Mouse (Mus musculus) lung, embryonic 15.5 days (tissue): ENCODE measurements around the gene Nthl1. TPM values are rescaled to one million over a fixed set of nuclear protein-coding genes. Genes with fewer than 3 reads are reported as not detected.
"Not testable (repeated sequence)": the region's sequence is repeated elsewhere in the genome, so short reads cannot be mapped to it uniquely, and the experiment has no call there.

Experiments
- ATAC-seq: fragments of 200-750 bp; cut with Nextera tagmentation; 2 replicates; pipeline ENCODE4 v1.8.0; 2017; ENCODE audit warnings: moderate number of reproducible peaks, borderline replicate concordance; ENCODE audit not compliant: low FRiP score, low TSS enrichment; ENCODE audit errors: extremely low read depth
- H3K27ac ChIP-seq: fragments of 300-500 bp; sonication (generic); 2 replicates; pipeline ENCODE4 v1.5.1; 2015; ENCODE audit warnings: moderate library complexity, mild to moderate bottlenecking, inconsistent platforms
- H3K27me3 ChIP-seq: fragments of 300-500 bp; sonication (generic); 2 replicates; pipeline ENCODE4 v1.6.1; 2015; ENCODE audit warnings: inconsistent platforms
- H3K36me3 ChIP-seq: fragments of 300-500 bp; sonication (generic); 2 replicates; pipeline ENCODE4 v1.6.1; 2015; ENCODE audit warnings: inconsistent platforms
- H3K4me1 ChIP-seq: fragments of 300-500 bp; sonication (generic); 2 replicates; pipeline ENCODE4 v1.6.1; 2015; ENCODE audit warnings: inconsistent platforms
- H3K4me2 ChIP-seq: fragments of 300-500 bp; sonication (generic); 2 replicates; pipeline ENCODE4 v1.6.1; 2015; ENCODE audit warnings: inconsistent platforms, mild to moderate bottlenecking, moderate library complexity
- H3K4me3 ChIP-seq: fragments of 300-500 bp; sonication (generic); 2 replicates; pipeline ENCODE4 v1.5.1; 2015; ENCODE audit warnings: mild to moderate bottlenecking, inconsistent platforms
- H3K9ac ChIP-seq: fragments of 300-500 bp; sonication (generic); 2 replicates; pipeline ENCODE4 v1.6.1; 2015; ENCODE audit warnings: inconsistent platforms
- H3K9me3 ChIP-seq: fragments of 300-500 bp; sonication (generic); 2 replicates; pipeline ENCODE4 v1.6.1; 2016; ENCODE audit warnings: inconsistent platforms
- WGBS: fragments of 180-500 bp; shearing (Covaris S2); methylation state at CpG from one replicate; pipeline ENCODE4 v1.1.7; 2015; 5-methylcytosine and 5-hydroxymethylcytosine counted together
- polyA plus RNA-seq: library from polyadenylated mRNA; unstranded; fragments of >200 nt; fragmentation: Nextera tagmentation; extraction: Ambion mirVana; gene quantifications from 2 replicates; pipeline ENCODE4 v1.2.1, GENCODE M21; 2015

Gene Nthl1
- polyA plus RNA-seq, 1 experiment from 2014 or later: 19.6 TPM

DNA sequence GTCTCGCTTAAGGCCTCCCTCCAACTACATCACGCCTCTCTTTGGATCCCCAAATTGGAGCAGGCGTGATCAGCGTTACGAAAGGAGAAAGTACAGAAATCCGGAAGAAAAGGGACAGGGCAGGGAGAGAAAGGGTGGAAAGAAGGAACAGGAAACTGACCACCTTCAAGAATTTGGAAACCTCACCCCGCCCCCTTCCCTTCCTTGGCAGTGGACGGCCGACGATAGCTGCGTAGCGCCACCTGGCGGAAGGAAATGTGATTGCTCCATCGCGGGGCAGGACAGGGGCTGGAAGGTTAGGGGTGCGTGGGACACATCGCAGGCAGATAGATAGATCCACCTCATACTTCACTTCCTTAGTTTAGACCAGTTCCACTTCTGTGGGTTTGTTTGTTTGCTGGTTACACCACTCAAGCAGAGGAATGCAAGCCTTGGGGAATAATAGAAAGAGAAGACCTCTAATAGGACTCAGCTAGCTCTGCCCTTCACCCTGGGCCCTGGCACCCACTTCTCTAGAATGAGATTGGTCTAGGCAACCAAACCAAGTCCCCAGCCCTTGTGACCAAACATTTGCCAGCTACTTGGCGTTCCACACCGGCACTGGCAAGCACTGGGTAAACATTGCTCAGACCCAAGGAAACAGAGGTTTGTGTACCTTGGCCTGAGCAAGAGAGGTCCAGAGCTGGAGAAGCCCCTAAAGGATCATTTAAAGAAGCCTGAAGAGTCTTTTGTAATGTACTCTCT lies 21.7 kb downstream of the Nthl1 start:
- WGBS: 4% methylated on average over 19 of the region's 19 CpGs
- peak overlapping the region; percentile 90 for H3K27ac ChIP-seq
- H3K4me1 ChIP-seq: peaks cover 37% of the 10 kb centered on the region
- peak overlapping the region; percentile 50 for H3K9ac ChIP-seq
- H3K9me3 ChIP-seq: no peaks in the 10 kb centered on the region
- peak overlapping the region; percentile 66 for H3K4me2 ChIP-seq
- peaks cover 32% of the 10 kb centered on the region for H3K27me3 ChIP-seq
- H3K4me3 ChIP-seq: peak overlapping the region; percentile 35
- peak; percentile 50 for ATAC-seq
- no peaks in the 10 kb centered on the region for H3K36me3 ChIP-seq

DNA sequence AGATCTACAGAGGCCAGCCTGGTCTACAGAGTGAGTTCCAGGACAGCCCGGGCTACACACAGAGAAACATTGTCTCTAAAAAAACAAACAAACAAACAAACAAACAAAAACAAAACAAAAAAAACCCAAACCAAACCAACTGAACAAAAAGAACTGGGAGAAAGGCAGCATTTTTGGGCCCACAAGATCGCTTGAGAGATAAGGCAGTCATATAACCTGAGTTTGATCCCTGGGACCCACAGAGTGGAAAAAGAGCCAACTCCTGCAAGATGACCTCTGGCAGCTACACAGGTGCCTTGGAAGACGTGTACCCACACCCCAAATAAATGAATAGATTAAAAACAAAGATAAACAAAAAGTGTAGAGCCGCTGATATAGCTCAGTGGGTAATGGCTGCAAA lies 22.5 kb downstream of the Nthl1 start:
- peaks cover 31% of the 10 kb centered on the region for H3K4me1 ChIP-seq
- 50% methylated on average over 4 of the region's 4 CpGs for WGBS

DNA sequence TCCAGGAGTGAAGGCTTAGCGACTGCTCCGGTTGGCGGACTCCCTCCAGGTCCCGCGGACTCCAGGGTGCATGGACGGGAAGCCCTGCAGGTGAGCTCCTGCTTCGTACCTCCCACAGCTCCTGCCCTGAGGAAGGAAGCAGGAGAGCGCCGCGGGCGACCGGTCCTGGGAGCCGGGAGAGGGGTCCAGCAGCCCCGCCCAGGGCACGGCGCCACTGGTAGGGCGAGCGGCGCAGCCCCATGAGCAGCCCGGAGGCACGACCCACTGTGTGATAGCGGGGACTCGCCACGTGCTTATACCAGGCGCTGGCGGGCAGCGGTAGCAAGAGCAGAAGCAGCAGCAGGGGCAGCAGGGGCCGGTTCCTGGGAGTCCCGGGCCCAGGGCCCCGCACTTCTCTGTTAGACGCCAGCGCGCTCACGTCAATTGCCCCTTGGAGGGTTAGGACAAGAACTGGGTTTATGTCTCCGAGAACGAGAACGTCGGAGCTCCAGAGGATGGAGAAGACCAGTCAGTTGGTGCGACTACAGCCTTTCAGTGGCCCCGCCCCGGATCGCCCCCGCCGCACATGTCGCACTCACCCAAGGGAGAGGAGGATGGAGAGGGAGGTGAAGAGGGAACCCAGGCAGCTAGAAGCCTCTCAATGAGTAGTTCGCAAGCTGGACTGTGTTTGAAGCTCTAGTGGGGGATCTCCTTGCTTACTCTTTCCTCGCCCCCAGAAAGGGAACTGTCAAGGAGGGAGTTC lies 25.7 kb downstream of the Nthl1 start, which contains the start of gene Npw:
TSS of gene Npw (minus strand) at position 441 of the 742 bp plus-strand sequence.
- no peaks in the 10 kb centered on the region for H3K9me3 ChIP-seq
- H3K4me2 ChIP-seq: peak within 1 kb of the TSS; percentile 89
- H3K9ac ChIP-seq: peak within 1 kb of the TSS; percentile 39
- peak within 1 kb of the TSS; percentile 45 for H3K4me3 ChIP-seq
- ATAC-seq: peak; percentile 46; the same call in 1 of the 2 replicates
- 3% methylated on average over 47 of the region's 47 CpGs for WGBS
- peaks cover 26% of the 10 kb centered on the region for H3K4me1 ChIP-seq
- H3K27ac ChIP-seq: no peak within 1 kb of the TSS
- H3K36me3 ChIP-seq: no peaks in the 10 kb centered on the region
- peaks cover 51% of the 10 kb centered on the region for H3K27me3 ChIP-seq

More for the DNA sequence above, 22.5 kb downstream of the Nthl1 start:
- no peak overlapping the region for H3K27ac ChIP-seq
- no peak overlapping the region for H3K9ac ChIP-seq
- H3K9me3 ChIP-seq: no peaks in the 10 kb centered on the region
- no peaks in the 10 kb centered on the region for H3K36me3 ChIP-seq
- H3K4me3 ChIP-seq: no peak overlapping the region
- H3K4me2 ChIP-seq: no peak overlapping the region
- H3K27me3 ChIP-seq: peaks cover 39% of the 10 kb centered on the region
- ATAC-seq: no peak

DNA sequence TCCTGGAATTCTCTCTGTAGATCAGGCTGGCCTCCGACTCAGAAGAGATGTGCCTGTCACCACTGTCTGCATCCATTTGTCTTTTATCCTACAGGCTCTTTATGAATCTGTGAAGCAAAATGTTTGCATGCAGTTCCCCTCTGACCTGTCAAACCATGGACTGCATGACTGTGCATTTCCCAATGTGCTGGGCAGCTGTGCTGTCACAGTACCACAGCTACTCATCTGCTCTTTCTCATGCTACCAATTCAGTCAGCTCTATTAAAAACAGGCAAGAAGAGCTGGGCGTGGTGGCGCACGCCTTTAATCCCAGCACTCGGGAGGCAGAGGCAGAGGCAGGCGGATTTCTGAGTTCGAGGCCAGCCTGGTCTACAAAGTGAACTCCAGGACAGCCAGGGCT lies 34.5 kb downstream of the Nthl1 start:
- not testable (repeated sequence) for H3K9me3 ChIP-seq, H3K4me2 ChIP-seq, ATAC-seq, H3K4me3 ChIP-seq, H3K27me3 ChIP-seq, H3K27ac ChIP-seq, H3K36me3 ChIP-seq, H3K9ac ChIP-seq
- peaks cover 27% of the 10 kb centered on the region for H3K4me1 ChIP-seq
- WGBS: 68% methylated on average over 7 of the region's 7 CpGs

DNA sequence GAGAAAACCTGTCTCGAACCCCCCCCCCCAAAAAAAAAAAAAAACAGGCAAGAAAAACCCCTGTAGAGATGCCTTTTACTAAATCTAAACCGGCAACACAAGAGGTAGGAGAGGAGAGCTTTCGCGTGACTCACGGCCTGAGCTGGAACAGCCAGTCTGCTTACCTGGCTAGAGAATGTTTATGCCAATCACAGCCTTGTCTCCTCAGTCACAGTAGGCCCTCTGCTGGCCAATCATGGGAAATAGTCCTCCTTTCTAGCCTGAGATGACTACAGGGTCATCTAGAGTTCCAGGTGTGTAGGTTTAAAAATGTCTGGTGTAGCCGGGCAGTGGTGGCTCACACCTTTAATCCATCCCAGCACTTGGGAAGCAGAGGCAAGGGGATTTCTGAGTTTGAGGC lies 34.9 kb downstream of the Nthl1 start:
- Histone ChIP-seq H3K36me3 (no peaks in the 10 kb centered on the region), H3K27me3 (no peaks in the 10 kb centered on the region), H3K9me3 (no peaks in the 10 kb centered on the region), H3K9ac (no peak overlapping the region), H3K27ac (no peak overlapping the region), H3K4me1 (peaks cover 31% of the 10 kb centered on the region), H3K4me2 (no peak overlapping the region), H3K4me3 (no peak overlapping the region)
- no peak for ATAC-seq
- WGBS: 20% methylated on average over 6 of the region's 6 CpGs

GRCm38 (mm10) chr17:24669214-24669544 lies 36.7 kb downstream of the Nthl1 start:
- not testable (repeated sequence) for H3K27me3 ChIP-seq, H3K36me3 ChIP-seq, H3K9me3 ChIP-seq
- 9% methylated on average over 15 of the region's 15 CpGs for WGBS
- peak overlapping the region; percentile 78 for H3K4me2 ChIP-seq
- H3K4me3 ChIP-seq: peak overlapping the region; percentile 70
- peak overlapping the region; percentile 96 for H3K9ac ChIP-seq
- peak overlapping the region; percentile 65 for H3K27ac ChIP-seq
- peak; percentile 10; the same call in 1 of the 2 replicates for ATAC-seq
- H3K4me1 ChIP-seq: peaks cover 32% of the 10 kb centered on the region

DNA sequence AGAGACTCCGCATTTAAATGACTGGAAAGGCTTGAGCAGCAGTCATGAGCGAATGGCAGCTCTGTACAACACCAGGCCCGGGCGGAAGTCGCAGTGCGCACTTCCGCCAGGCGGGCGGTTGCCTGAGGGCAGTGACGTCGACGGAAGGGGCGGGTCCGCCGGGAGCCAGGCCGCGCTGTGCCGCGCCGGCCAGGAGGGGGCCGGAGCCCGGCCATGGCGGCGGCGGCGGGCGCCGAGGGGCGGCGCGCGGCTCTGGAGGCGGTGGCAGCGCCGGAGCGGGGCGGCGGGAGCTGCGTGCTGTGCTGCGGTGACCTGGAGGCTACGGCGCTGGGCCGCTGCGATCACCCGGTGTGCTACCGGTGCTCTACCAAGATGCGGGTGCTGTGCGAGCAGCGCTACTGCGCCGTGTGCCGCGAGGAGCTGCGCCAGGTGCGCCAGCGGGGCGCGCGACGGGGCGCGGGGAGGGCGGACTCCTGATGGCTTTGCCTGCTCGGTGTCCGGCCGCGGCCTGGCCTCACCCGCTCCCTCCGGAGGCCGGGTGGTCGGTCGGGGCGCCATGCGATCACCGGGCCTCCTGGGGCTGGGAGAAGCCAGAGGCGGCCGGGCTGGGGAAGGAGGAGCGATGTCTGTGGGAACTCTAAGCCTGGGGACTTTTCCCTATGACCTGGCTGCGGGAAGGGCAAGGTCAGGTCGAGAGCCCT lies 37.2 kb downstream of the Nthl1 start, which contains the start of gene Zfp598:
TSS of gene Zfp598 (plus strand) at position 143 of the 701 bp plus-strand sequence.
- no peaks in the 10 kb centered on the region for H3K27me3 ChIP-seq
- peak; percentile 98 for ATAC-seq
- peak within 1 kb of the TSS; percentile 70 for H3K4me3 ChIP-seq
- peak within 1 kb of the TSS; percentile 75 for H3K27ac ChIP-seq
- peak within 1 kb of the TSS; percentile 96 for H3K9ac ChIP-seq
- H3K4me1 ChIP-seq: peaks cover 32% of the 10 kb centered on the region
- WGBS: under 1% methylated on average over 80 of the region's 80 CpGs
- H3K4me2 ChIP-seq: peak within 1 kb of the TSS; percentile 78
- H3K36me3 ChIP-seq: no peaks in the 10 kb centered on the region
- no peaks in the 10 kb centered on the region for H3K9me3 ChIP-seq

GRCm38 (mm10) chr17:24670246-24670844 lies 37.9 kb downstream of the Nthl1 start:
- Histone ChIP-seq H3K27ac (peak overlapping the region; percentile 75; the same call in 1 of the 2 replicates), H3K9ac (peak overlapping the region; percentile 96), H3K4me1 (peaks cover 32% of the 10 kb centered on the region), H3K4me2 (peak overlapping the region; percentile 78), H3K4me3 (peak overlapping the region; percentile 70), H3K36me3 (no peaks in the 10 kb centered on the region), H3K9me3 (no peaks in the 10 kb centered on the region), H3K27me3 (no peaks in the 10 kb centered on the region)
- WGBS: 5% methylated on average over 8 of the region's 8 CpGs
- no peak for ATAC-seq

- Histone ChIP-seq H3K27ac (no peak overlapping the region), H3K9me3 (no peaks in the 10 kb centered on the region), H3K9ac (peak overlapping the region; percentile 30; the same call in 1 of the 2 replicates), H3K4me3 (peak overlapping the region; percentile 70), H3K27me3 (no peaks in the 10 kb centered on the region), H3K4me1 (peaks cover 32% of the 10 kb centered on the region), H3K4me2 (peak overlapping the region; percentile 78), H3K36me3 (0 out of 2 replicates have a peak, but pooled peaks cover under 1% of the 10 kb centered on the region)
- ATAC-seq: no peak
- 52% methylated on average over 5 of the region's 5 CpGs for WGBS
These were observed 38.9 kb downstream of the Nthl1 start for GRCm38 (mm10) chr17:24671346-24671745.

DNA sequence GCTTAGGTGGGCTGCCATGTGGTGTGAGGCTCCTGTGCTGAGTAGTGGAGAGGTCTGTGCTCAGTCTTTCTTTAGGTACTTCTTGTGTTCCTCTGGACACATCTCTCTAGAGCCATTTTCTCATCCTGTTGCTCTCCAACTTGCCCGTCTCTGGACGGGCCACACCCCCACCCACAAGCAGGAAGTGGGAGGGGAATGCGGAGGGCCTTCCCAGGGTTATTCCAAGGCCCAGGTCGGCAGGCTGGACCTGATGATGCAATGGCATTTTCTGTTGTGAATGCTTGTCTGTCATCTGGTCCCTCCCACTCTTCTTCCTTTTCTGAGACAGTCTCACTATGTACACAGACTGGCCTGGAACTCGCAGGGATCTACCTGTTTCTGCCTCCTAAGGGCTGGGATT lies 39.7 kb downstream of the Nthl1 start:
- Histone ChIP-seq H3K4me3 (peak overlapping the region; percentile 70; the same call in 1 of the 2 replicates), H3K4me1 (peaks cover 32% of the 10 kb centered on the region), H3K4me2 (peak overlapping the region; percentile 78), H3K36me3 (peaks cover 8% of the 10 kb centered on the region), H3K9ac (0 out of 2 replicates have a peak overlapping the region, but pooled peaks have one; percentile 30), H3K9me3 (no peaks in the 10 kb centered on the region), H3K27me3 (no peaks in the 10 kb centered on the region), H3K27ac (0 out of 2 replicates have a peak overlapping the region, but pooled peaks have one; percentile 5)
- 6% methylated on average over 5 of the region's 5 CpGs for WGBS
- ATAC-seq: no peak

DNA sequence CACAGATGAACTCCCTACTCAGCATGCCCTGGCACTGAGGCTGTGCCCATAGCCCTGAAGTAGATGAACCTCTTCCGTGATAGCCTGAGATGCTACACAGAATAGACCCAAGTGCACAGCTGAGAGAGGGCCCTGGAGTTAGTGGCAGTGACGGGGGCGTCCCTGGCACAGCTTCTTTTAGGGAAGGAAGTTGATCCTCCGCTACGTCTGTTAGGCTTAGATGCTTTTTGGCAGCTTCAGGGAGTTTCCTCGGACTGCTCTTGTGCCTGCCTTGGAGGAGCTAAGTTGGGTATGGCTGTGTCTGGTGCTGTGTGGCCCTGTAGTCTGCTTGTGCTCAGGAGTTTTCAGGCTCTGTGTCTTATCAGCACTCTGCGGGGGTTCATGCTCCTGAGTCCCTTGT lies 41.8 kb downstream of the Nthl1 start:
- Histone ChIP-seq H3K4me1 (peaks cover 24% of the 10 kb centered on the region), H3K4me2 (no peak overlapping the region), H3K9me3 (no peaks in the 10 kb centered on the region), H3K36me3 (peaks cover 29% of the 10 kb centered on the region), H3K4me3 (no peak overlapping the region), H3K9ac (no peak overlapping the region), H3K27ac (no peak overlapping the region), H3K27me3 (no peaks in the 10 kb centered on the region)
- 66% methylated on average over 7 of the region's 7 CpGs for WGBS
- no peak for ATAC-seq
